Mouse (Mus musculus): ENCODE measurements around the gene Dqx1. TPM values are rescaled to one million over a fixed set of nuclear protein-coding genes. Genes with fewer than 3 reads are reported as not detected.

Dqx1 gene
- total RNA-seq, 2 experiments from 2014 or later = 3.7 TPM

DNA sequence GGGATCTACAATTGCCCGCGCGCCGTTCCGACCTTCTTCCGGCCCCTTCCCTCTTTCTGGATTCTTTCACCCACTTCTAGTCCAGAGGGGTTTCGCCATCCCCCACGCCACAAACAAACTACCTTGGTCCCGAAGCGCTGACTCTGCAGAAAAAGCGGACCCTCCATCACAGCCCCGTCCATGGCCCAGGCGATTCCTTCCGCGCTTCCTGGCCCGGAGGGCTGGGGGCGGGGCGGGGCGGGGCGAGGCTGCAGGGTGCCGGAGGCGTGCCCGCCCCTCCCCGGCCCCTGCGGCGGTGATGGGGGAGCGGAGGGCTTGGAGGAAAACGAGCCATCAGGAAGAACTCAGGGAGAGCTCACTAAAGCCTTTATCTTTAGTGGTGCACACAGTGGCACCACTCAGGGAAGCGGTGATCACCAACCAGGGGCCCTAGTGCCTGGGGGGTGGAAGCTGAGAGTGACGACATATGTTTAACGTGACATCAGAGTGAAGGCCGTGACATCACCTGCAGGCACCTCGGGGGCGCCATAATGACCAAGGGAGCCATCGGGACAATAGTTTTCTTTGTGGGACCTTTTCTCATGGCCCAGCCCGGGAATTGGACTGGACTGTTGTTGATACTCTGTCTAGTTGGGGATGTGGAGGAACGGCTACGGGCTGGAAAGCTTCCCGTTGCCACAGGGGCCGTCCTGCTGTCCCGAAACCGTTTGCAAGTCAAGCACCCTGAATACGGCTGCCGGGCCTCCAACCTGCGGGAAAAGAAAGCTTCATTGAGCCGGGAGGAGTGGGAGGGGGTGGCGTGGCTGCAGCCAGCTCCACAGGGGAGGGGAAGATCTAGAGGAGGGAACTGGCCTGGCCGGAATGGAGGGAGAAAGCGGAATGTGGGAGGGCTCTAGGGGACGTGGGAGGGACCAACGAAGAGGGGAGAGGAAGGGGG is 24.1 kb upstream of the Dqx1 start, which contains the start of the genes Dok1 and Loxl3:
Dok1 (minus strand) TSS at position 223 of the 937 bp plus-strand sequence.
Loxl3 (plus strand) TSS at position 925 of the 937 bp plus-strand sequence.
- peak; percentile 85 for DNase-seq

DNA sequence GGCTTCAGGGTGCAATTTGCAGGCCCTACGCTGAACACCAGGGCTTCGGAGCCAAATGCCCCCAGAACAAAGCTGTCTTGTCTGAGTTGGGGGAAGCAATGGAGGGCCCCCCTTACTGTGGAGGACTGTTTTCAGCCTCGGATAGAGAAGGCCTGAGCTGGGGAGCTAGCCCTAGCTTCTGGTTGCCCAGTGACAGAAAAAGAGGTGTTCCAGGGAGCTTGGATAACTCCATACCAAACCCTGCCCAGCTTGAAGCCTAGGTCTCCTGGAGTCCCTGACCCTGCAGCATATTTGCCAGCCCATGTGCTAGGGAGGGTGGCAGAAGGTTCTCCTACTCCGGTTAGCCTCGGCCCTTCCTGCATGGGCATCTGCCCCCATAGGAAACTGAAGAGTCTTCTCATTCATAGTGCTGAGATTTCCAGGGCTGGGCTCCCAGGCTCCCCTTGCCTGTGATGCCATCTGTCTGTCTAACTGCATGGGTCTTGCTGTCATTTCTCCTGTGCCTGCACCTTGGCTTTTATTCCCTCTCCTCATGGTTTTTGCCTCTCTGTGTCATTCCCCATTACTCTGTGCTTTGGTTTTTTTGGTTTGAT is 23.1 kb upstream of the Dqx1 start:
- DNase-seq = no peak

DNA sequence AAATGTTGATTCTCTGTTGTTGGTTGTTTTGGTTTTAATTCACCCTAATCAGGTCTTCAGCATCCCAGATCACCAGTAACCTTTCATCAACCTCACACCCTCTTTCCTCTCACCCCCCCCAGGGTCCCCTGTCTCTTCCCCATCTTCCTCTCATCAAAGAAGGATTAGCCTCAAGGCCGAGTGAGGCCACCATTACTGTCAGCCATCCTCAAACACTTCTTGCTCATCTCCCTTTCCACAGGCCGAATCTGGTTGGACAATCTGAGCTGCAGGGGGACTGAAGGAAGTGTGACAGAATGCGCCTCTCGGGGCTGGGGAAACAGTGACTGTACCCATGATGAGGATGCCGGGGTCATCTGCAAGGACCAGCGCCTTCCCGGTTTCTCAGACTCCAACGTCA is 20.5 kb upstream of the Dqx1 start:
- DNase-seq = no peak

DNA sequence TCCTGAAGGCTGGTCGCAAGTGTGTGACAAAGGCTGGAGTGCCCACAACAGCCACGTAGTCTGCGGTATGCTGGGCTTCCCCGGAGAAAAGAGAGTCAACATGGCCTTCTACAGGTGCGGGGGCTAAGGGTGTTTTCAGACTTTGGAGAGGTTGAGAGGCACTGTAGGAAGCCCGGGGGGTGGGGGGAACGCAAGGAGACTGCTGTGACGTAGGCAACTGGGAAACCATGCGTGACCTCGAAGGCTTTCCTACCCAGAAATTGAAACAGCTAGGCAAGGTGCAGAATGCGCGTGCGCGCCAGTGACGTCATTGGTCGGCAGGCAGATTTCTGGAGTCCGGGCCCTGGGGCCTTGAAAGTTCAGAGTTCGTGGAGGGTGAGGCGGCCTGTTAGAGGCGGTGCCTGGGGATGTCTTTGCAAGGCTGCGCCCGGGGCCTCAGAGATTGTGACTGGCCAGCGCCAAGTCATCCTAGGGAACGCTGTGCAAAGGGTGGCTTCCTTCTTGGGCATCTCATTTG is 19.1 kb upstream of the Dqx1 start:
- DNase-seq = peak; percentile 96

DNA sequence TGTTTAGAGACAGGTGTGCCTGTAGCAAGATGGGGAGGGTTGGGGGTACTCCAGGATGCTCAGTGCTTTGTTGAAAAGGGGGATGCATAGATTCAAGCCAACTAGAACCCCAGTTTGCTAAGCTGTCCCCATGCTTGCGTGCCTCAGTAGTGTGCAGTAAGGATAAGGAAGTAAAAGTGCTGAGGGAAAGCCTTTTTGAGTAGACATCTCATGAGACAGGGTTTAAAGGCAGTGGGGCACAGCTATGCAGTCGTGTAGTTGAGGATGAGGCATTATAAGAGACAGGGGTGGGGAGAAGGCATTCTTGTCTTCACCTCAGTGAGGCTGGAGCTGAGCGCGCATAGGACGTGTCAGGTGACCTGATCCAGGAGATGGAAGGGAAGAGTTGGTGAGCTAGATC is 17.0 kb upstream of the Dqx1 start:
- DNase-seq = no peak

DNA sequence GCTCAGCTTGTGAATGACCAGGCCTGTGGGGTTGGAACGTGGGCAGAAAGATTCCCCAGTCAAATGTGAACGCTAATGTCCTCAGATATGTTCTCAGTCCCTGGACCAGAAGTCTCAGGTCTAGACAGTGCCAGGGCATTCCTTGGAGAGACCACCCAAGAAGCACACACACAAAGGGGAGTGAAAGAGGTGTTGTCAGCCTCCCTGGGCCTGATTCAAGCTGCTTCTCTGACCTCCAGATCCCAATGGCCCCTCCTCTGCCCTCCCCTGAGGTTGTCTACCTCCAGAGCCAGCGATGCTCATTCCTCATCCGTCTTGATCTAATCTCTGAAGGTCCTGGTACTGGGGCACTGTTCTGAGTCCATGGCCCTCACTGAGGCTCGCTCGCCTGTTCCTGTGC is 14.1 kb upstream of the Dqx1 start:
- DNase-seq = no peak

DNA sequence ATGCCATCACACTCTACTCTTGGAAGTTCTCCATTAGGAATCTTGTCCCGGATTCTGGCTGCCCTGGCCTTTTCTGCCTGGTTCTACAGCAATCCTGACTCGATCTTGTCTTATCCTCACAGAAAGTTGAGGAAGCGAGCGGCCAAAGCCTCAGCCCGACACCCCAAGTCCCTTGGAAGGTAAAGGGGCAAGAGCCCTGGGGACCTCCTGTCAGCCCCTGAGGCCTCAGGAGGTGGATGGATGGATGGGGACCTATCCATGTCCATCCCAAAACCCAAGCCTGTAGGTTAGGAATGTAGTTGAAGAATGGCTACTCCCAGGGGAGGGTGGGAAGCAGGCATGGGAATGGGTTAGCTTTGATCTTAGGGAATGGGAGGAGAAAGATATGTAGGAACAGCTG is 13.7 kb upstream of the Dqx1 start:
- DNase-seq = no peak

DNA sequence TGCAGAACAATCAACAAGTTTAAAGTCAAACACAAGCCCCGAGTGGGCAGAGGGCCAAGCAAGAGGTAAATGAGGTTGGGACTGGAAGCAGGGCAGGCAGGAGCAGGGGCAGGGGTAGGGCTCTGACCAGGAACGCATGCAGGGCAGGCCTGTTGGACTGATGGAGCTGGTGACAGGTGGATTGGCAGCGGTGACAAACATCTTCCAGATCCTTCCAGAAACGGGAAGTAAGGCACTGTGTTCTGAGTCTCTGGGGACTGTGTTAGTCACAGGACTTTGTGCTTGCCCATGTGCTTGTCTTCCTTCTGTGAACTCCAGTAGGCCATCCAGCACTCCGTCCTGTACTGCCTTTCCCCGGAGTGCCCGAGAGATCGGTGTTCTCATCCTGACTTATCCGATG is 12.9 kb upstream of the Dqx1 start:
- no peak for DNase-seq

DNA sequence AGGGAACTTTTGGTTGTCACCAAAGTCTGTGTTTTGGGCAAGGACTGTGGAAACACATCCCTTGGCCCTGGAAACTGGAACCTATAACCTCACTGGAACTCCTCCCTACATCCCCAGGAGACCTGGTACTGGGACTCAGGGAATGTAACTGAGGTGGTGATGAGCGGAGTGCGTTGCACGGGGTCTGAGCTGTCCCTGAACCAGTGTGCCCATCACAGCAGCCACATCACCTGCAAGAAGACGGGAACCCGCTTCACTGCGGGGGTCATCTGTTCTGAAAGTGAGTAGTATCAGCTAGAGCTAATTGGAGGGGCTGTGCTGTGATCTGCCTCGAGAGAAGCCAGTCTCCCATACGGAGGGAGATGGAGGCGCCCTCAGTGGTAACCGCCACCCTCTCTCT is 8.3 kb upstream of the Dqx1 start:
- DNase-seq = no peak

DNA sequence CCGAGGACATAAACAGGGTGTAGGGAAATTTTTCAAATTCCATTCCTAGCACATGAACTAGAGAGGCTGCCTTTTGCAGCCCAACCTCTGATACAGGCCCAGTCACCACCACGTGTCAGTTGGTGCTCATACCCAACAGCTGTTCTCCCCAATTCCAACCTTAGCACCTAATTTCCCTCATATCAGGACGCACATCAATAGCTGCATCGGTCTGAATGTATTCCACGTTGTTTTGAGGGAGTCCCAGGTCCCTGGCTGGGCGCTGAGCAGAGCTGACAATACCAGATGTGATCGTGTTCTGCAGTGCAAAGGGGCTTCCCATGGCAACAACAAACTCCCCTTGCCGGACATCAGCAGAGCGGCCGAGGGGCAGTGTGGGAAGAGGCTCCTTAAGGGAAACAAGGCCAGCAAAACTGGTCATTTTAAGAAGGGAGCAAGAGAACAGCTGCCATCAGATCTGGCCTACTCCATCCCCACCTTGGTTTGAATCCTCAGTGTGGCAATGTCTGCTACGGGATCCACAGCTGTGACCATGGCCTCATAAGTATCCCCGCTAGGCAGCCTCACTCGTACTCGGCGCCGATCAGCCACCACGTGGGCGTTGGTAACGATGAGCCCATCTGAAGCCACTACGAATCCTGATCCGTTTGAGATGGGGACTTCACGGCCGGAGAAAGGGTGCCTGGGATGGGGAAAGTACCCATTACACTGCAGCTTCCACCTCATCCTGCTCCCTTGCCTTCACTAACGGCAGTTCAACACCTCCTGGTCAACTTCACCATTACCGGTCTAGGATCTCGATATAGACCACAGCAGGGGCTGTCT is 4.3 kb upstream of the Dqx1 start:
- DNase-seq = peak; percentile 44

DNA sequence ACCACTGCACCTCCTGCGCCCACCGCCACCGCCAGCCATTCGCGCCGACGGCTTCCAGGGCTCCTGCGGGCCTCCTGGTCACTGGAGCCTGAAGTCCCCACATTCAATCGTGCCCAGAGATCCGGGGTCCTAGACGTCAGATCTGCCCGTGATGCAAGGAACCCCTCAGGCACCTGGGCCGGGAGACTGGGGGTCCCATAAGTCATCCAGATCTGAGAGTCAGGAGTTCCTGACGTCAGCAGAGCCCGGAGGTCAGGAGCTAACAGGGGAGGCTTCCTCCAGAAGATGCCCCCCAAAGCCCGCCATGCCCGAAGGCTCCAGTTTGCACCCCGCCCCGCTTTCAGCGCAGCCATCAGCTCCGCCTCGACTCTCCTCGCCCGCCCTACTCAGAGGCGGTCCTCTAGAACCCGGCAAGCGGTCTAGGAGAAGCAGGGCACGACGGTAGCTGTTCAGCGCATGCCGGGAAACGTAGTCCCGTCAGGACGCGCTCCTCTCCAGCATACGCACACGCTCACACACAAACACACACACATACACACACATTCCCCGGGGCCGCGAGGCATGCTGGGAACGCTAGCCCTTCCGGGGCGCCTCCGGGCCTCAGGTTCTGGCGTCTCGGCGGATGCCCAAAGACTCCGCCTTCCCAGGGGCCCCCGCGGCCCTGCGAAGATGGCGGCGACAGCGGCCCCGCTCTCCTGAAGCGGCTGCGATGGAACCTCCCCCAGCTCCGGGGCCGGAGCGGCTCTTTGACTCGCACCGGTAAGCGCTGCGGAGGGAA is 3.4 kb upstream of the Dqx1 start, which contains the start of gene Aup1:
Aup1 (plus strand) TSS at position 448 of the 778 bp plus-strand sequence.
- DNase-seq = peak; percentile 98

DNA sequence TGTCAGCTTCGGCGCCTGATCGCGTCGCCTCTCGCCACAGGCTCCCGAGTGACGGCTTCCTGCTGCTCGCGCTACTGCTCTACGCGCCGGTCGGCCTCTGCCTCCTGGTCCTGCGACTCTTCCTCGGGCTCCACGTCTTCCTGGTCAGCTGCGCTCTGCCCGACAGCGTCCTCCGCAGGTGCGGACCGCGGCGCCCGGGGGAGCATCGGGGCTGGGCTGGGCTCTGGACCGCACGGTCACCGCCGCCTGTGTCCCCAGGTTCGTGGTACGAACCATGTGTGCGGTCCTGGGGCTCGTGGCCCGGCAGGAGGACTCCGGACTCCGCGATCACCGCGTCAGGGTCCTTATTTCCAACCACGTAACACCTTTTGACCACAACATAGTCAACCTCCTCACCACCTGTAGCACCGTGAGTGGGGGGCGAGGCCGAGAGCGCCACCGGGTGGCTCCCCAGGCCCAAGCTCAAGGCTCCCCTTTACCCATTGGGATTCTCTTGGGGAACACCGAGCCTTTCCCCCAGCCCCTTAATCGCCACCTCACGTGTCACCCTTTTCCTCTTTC is 2.7 kb upstream of the Dqx1 start, which contains the start of gene Htra2:
Htra2 (minus strand) TSS at position 403 of the 561 bp plus-strand sequence.
- no peak for DNase-seq

DNA sequence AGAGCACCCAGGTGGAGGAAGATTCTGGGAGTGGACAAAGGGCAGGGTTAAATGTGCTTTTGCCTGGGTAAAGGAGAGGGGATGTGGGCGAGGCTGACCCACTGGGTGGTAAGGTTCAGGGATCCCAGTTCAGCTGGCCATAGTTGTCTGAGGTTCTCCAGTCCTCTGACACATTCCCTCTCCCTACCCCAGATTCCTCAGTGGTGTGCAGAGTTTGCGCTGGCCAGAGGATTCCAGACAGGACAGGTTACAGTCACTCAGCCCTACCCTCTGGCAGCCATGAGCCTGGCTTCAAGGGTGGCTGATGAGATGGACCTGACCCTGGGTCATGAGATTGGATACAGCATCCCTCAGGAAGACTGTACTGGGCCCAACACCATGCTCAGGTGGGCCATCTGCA is 1.1 kb downstream of the Dqx1 start:
- no peak for DNase-seq

DNA sequence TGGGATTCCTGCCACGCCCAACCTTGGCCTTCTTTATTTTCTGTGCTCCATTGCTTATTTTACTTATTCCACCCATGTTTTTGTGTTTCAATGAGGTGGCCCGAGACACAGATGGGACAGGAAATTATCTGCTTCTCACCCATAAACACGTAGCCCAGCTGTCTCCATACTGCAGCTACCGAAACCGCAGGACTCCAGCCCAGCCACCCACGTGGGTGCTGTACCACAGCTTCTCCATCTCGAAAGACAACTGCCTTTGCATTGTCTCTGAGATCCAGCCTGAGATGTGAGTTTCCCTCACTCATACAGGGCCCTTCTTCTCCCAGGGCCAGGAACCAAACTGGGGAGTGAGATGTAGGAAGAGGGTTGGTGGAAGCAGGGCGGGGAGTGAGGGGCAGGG is 8.4 kb downstream of the Dqx1 start:
- no peak for DNase-seq

DNA sequence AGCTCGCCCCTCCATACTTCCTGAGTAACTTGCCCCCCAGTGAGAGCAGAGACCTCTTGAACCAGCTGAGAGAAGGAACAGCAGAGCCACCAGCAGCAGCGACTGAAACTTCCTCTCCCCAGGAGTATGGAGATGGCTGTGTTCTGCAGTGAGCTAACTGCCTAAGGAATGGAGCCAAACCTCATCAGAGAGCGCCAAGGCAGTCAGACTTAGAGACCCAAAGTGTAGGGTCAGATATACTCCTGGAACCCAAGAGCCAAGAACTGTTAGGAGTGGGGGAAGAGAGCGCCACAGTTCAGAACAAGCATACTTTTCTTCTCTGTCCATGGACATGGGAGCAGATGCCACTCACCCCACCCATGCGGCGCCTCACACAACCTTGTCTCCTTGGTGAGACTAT is 8.8 kb downstream of the Dqx1 start:
- no peak for DNase-seq

DNA sequence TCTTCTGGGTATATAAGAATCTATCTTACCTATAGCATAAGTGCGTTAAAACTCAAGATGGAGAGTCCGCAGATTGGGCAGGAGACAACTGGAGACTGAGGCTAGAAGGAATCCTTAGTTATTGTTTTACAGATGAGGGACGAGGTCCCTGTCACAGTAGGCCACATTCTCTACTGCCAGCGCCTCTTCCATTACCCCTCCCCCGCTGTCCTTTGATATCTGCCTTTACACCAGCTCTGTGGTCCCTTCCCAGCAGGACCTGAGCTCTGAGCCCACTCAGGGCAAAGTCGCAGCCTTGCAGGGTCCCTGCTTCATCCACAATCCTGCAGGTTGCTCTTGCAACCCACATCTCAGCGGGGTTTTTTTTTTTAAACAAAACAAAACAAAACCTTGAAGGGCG is 10.6 kb downstream of the Dqx1 start:
- no peak for DNase-seq

DNA sequence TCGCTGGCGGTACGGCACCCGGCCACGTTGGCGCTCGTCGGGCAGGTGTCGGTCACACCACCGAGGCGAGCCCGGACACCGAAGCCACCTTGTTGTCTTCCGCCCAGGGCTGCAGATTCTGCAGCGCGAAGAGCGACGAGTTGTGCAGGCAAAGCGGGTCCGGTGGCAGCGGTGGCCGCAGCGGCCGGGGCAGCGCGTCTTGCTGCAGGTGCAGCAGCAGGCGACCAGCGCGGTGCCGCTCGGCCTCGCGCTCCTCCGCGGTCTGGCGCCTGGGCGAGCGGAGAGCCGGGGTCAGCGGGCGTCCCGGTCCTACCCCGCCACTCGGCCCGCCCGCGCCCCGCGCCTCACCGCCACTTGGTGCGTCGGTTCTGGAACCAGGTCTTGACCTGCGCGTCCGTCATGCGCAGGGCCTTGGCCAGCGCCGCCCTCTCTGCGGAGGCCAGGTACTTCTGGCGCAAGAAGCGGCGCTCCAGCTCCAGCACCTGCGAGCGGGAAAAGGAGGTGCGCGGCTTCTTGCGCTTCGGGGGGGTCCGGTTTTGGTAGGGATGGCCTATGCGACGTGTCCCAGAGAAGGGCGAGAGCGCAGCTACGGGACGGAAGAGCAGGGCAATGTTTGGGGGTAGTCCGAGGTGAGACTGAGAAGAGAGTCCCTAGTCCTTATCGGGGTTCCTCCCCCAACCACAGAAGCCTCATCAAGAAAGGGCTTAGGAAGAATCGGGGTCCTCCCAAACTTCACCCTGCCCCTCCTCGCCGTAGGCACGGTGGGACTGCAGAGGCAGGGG is 11.3 kb downstream of the Dqx1 start:
- DNase-seq = no peak

DNA sequence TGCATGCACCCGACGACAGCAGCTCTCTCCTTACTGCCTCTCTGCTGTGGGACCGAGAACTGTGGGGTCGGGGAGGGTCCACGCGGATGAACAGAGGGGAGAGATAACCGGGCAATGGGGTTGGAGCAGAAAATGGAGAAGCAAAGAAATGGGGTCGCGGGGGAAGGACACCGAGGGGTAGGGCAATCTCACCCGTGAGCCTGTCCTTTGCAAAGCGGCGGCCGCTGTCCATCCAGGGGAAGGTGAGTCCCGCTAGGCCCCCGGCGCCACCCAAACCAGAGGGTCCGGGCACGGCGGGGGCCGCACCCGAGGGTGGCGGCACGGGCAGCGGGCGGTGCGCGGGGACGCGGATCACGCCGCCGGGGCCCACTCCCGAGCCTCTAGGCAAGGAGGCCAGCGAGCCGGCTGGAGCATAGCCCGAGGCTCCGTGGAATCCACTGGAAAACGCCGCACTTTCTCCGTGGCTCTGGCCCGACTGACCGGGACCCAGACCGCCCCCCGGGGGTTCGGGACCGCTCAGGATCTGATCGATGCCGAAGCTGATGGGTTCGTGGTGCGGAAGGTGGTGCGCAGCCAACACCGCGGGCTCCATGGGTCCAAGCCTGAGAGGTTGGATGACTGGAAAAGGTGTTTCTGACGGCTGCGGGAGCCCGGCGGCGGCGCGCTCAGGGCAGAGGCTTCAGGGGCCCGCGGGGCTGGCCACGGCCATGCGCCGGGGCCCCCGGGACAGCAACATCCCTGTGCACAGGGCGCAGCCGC is 12.0 kb downstream of the Dqx1 start:
- DNase-seq = no peak

DNA sequence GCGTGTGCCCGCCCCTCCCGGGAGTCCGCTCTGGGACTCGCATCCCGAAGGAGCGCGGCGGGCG is 12.4 kb downstream of the Dqx1 start, which contains the start of gene Tlx2:
Tlx2 (minus strand) TSS at position 47 of the 64 bp plus-strand sequence.
- no peak for DNase-seq
